Mouse (Mus musculus): ENCODE measurements around the gene Vps13d. TPM values are rescaled to one million over a fixed set of nuclear protein-coding genes. Genes with fewer than 3 reads are reported as not detected.

Vps13d gene
- polyA plus RNA-seq, 1 experiment from 2014 or later = 10.1 TPM

DNA sequence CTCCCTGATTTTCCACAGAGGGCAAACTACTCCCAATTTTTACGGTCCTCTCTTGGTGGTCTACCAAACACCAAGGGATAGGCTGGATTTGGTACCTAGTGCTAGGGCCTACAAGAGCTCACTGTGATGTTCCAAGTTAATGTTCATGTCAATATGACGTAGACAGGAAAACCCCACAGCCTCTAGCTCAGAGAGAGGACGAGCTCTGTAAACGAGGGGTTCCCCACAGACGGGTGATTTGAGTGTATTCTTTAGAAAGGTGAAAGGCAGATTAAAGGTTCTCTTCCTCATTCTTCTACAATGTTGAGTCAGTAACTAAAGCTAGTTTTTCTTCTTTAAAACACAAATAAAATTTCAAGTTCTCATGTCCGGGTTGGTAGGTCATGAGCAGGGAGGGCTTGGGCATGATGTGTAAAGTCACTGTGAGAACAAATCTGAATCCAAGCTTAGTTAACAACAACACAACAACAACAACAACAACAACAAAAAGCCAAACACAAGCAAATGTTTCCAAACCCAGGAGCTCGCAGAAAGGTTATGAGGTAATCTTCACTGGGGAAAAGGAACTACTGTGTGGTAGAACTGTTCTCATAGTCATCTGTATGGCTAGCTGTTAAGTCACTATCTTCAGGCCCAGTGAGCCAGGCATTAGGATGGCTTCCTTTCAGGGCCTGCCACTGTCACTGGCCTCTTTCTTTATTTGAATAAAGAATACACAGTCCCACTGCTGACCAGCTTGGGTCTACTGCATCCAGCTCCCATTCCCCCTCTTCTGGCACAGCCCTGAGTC lies 208.6 kb downstream of the Vps13d start:
- no peak overlapping the region for H3K27ac ChIP-seq (replicated peaks; ENCODE audit: low read depth, low read length)
- ATAC-seq (replicated peaks; ENCODE audit: insufficient number of reproducible peaks, low FRiP score, low TSS enrichment, low read depth) (no peak), DNase-seq (ENCODE audit: low spot score) (no peak)
- no peak overlapping the region for H3K4me2 ChIP-seq (ENCODE audit: low read depth, low read length)
- no peaks in the 10 kb centered on the region for H3K9me3 ChIP-seq (replicated peaks; ENCODE audit: control insufficient read depth, low read length)
- H3K9ac ChIP-seq (replicated peaks; ENCODE audit: low read length) = no peak overlapping the region
- H3K4me1 ChIP-seq (ENCODE audit: control insufficient read depth, insufficient read depth, low read length) = peaks cover 5% of the 10 kb centered on the region
- H3K36me3 ChIP-seq (replicated peaks; ENCODE audit: control insufficient read depth, insufficient read depth, low read depth, low read length) = no peaks in the 10 kb centered on the region
- 93% methylated on average over 7 of the region's 7 CpGs for WGBS
- H3K4me3 ChIP-seq (ENCODE audit: low read depth, low read length) = no peak overlapping the region
- no peaks in the 10 kb centered on the region for H3K27me3 ChIP-seq (ENCODE audit: control insufficient read depth, insufficient read depth, low read length)

DNA sequence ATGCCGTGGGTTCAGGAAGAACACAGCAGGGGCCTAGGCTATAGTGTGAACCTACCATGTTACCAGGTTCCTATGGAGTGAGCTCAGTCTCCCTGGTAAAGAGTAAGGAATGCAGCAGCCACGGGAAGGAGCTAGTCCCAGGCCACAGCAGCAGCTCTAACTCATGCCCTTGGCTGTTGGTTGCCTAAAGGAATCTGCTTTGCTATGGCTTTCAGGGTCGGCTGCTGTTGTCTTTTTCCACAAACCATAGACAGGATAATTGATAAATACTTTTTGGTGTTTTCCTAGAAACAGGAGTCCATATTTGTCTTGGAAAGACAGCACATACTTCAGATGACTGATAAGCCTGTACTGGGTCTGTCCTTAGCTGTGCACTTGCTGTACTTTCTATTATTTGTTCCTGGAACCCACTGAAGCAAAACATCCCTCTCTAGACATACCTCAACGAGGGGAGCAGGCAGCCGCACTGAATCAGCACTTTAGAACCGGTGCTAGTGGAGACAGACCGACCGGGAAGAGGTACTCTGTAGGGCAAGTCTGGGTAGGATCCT lies 210.9 kb downstream of the Vps13d start:
- H3K27ac ChIP-seq (replicated peaks; ENCODE audit: low read depth, low read length) = no peak overlapping the region
- no peak overlapping the region for H3K4me3 ChIP-seq (ENCODE audit: low read depth, low read length)
- no peaks in the 10 kb centered on the region for H3K9me3 ChIP-seq (replicated peaks; ENCODE audit: control insufficient read depth, low read length)
- no peak overlapping the region for H3K9ac ChIP-seq (replicated peaks; ENCODE audit: low read length)
- no peak overlapping the region for H3K4me2 ChIP-seq (ENCODE audit: low read depth, low read length)
- H3K36me3 ChIP-seq (replicated peaks; ENCODE audit: control insufficient read depth, insufficient read depth, low read depth, low read length) = no peaks in the 10 kb centered on the region
- peaks cover 3% of the 10 kb centered on the region for H3K4me1 ChIP-seq (ENCODE audit: control insufficient read depth, insufficient read depth, low read length)
- WGBS = 60% methylated on average over 8 of the region's 8 CpGs
- no peak for DNase-seq (ENCODE audit: low spot score)
- no peak for ATAC-seq (replicated peaks; ENCODE audit: insufficient number of reproducible peaks, low FRiP score, low TSS enrichment, low read depth)
- H3K27me3 ChIP-seq (ENCODE audit: control insufficient read depth, insufficient read depth, low read length) = no peaks in the 10 kb centered on the region

DNA sequence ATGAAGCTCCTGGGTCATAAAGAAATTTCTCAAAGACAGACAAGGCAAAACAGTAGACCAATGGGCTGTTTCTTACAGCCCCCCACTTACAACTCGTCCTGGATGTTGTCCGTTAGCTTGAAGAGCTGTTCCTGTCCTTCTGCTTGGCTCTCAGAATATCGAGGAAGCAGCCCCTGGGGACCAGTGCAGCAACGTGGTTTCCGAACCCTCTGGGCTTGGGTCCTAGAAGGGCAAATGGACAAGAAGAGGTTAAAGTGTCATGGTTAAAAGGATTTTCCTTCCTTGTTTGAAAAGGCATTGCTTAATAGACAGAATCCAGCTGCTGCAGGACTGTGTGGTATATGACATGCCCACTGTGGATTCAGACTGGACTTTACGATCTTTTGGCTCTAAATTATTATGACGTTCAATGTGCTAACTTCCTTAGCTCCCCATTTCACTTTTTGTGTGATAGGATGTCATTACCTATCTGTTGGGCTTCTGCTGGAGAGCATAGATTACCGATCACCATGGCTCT lies 211.5 kb downstream of the Vps13d start:
- H3K4me2 ChIP-seq (ENCODE audit: low read depth, low read length) = no peak overlapping the region
- no peaks in the 10 kb centered on the region; the same call in 1 of the 2 replicates for H3K4me1 ChIP-seq (ENCODE audit: control insufficient read depth, insufficient read depth, low read length)
- no peaks in the 10 kb centered on the region for H3K36me3 ChIP-seq (replicated peaks; ENCODE audit: control insufficient read depth, insufficient read depth, low read depth, low read length)
- DNase-seq (ENCODE audit: low spot score) (no peak), ATAC-seq (replicated peaks; ENCODE audit: insufficient number of reproducible peaks, low FRiP score, low TSS enrichment, low read depth) (no peak)
- no peaks in the 10 kb centered on the region for H3K27me3 ChIP-seq (ENCODE audit: control insufficient read depth, insufficient read depth, low read length)
- H3K4me3 ChIP-seq (ENCODE audit: low read depth, low read length) = no peak overlapping the region
- no peak overlapping the region for H3K9ac ChIP-seq (replicated peaks; ENCODE audit: low read length)
- no peak overlapping the region for H3K27ac ChIP-seq (replicated peaks; ENCODE audit: low read depth, low read length)
- 69% methylated on average over 8 of the region's 8 CpGs for WGBS
- no peaks in the 10 kb centered on the region for H3K9me3 ChIP-seq (replicated peaks; ENCODE audit: control insufficient read depth, low read length)

DNA sequence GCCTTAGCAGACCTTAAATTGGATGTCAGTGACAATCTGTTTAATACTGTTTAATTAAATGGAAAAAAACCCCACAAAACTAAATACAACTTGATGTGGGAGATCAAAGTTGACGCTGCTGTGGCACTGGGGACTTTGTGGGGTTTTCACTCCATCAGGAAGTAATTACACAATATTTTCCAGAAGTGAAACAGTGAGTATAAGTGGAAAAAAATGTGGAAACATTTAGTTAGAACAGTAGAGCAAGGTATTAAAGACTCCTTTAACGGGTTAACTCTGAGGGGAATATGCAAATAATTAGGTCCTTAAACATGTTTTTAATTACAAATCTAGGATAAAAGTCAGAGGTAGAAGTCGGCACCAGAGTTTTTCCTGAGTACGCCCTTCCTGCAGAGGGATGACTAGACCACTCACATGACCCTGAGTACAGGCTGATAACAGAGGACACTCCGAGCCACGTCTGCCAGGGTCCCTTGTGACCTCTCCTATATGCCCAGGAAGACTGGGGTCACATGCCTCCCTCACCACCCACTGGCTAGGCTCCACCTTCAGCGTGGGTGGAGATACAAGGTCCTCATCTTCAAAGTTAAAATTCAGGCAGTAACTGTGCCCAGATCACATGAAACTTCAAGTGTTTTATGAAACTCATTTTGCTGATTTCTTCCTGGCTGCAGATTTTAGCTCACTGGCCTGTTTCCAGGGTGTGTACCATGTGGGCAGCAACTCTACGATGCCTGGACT lies 213.8 kb downstream of the Vps13d start:
- H3K4me3 ChIP-seq (ENCODE audit: low read depth, low read length) = no peak overlapping the region
- H3K4me2 ChIP-seq (ENCODE audit: low read depth, low read length) = no peak overlapping the region
- no peaks in the 10 kb centered on the region; the same call in 1 of the 2 replicates for H3K4me1 ChIP-seq (ENCODE audit: control insufficient read depth, insufficient read depth, low read length)
- no peaks in the 10 kb centered on the region for H3K27me3 ChIP-seq (ENCODE audit: control insufficient read depth, insufficient read depth, low read length)
- no peaks in the 10 kb centered on the region for H3K36me3 ChIP-seq (replicated peaks; ENCODE audit: control insufficient read depth, insufficient read depth, low read depth, low read length)
- 0 out of 2 replicates have a peak overlapping the region, but pooled peaks have one; percentile 3 for H3K27ac ChIP-seq (replicated peaks; ENCODE audit: low read depth, low read length)
- ATAC-seq (replicated peaks; ENCODE audit: insufficient number of reproducible peaks, low FRiP score, low TSS enrichment, low read depth) (peak; percentile 46; the same call in 1 of the 2 replicates), DNase-seq (ENCODE audit: low spot score) (peak; percentile 74)
- no peaks in the 10 kb centered on the region for H3K9me3 ChIP-seq (replicated peaks; ENCODE audit: control insufficient read depth, low read length)
- 28% methylated on average over 8 of the region's 8 CpGs for WGBS
- no peak overlapping the region for H3K9ac ChIP-seq (replicated peaks; ENCODE audit: low read length)

DNA sequence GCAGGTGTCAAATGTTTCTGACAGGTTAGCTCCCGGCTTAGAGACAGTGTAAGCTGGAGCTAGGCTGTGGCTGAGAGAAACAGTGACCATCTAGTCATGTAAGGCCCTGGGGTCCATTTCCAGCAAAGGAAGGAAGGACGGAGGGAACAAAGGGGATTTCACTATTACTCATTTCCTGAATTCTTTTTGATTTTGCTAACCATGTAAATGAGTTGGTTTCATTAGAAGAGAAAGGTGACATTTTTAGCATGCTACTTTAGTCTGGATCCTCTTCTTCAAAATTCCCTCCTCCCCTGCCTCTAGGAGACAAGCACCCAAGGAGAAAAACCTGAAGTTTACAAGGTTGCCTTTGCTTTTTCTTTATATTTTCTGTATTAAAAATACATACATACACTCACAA lies 214.7 kb downstream of the Vps13d start:
- Histone ChIP-seq H3K4me1 (ENCODE audit: control insufficient read depth, insufficient read depth, low read length) (no peaks in the 10 kb centered on the region; the same call in 1 of the 2 replicates), H3K36me3 (replicated peaks; ENCODE audit: control insufficient read depth, insufficient read depth, low read depth, low read length) (no peaks in the 10 kb centered on the region), H3K27me3 (ENCODE audit: control insufficient read depth, insufficient read depth, low read length) (no peaks in the 10 kb centered on the region), H3K27ac (replicated peaks; ENCODE audit: low read depth, low read length) (no peak overlapping the region), H3K9me3 (replicated peaks; ENCODE audit: control insufficient read depth, low read length) (no peaks in the 10 kb centered on the region), H3K9ac (replicated peaks; ENCODE audit: low read length) (no peak overlapping the region), H3K4me2 (ENCODE audit: low read depth, low read length) (no peak overlapping the region), H3K4me3 (ENCODE audit: low read depth, low read length) (no peak overlapping the region)
- 51% methylated on average over 2 of the region's 2 CpGs for WGBS
- DNase-seq (ENCODE audit: low spot score) (no peak), ATAC-seq (replicated peaks; ENCODE audit: insufficient number of reproducible peaks, low FRiP score, low TSS enrichment, low read depth) (no peak)

DNA sequence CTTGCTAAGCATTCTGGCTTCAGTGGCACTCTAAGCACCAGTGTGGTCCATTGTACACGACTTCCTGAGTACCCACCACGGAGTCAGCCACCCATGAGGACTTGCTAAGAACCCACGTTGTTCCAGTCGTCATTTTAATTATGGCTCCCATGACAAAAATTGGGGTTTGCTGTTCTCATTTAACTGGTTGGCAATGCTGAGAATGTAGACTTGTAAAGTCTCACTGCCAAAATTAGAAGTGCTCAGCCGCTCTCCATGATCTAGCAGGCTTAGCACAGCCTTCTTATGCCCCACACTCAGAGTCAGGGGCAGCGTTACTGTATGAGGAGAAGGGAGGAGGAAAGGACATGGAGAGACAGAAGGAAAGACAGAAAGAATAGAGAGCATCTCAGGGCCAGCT lies 216.8 kb downstream of the Vps13d start:
- H3K9ac ChIP-seq (replicated peaks; ENCODE audit: low read length) = no peak overlapping the region
- ATAC-seq (replicated peaks; ENCODE audit: insufficient number of reproducible peaks, low FRiP score, low TSS enrichment, low read depth) = no peak
- no peaks in the 10 kb centered on the region for H3K9me3 ChIP-seq (replicated peaks; ENCODE audit: control insufficient read depth, low read length)
- no peaks in the 10 kb centered on the region for H3K27me3 ChIP-seq (ENCODE audit: control insufficient read depth, insufficient read depth, low read length)
- H3K4me1 ChIP-seq (ENCODE audit: control insufficient read depth, insufficient read depth, low read length) = no peaks in the 10 kb centered on the region
- H3K27ac ChIP-seq (replicated peaks; ENCODE audit: low read depth, low read length) = no peak overlapping the region
- H3K4me2 ChIP-seq (ENCODE audit: low read depth, low read length) = no peak overlapping the region
- WGBS = 85% methylated on average over 6 of the region's 6 CpGs
- H3K36me3 ChIP-seq (replicated peaks; ENCODE audit: control insufficient read depth, insufficient read depth, low read depth, low read length) = no peaks in the 10 kb centered on the region
- DNase-seq (ENCODE audit: low spot score) = no peak
- H3K4me3 ChIP-seq (ENCODE audit: low read depth, low read length) = no peak overlapping the region

DNA sequence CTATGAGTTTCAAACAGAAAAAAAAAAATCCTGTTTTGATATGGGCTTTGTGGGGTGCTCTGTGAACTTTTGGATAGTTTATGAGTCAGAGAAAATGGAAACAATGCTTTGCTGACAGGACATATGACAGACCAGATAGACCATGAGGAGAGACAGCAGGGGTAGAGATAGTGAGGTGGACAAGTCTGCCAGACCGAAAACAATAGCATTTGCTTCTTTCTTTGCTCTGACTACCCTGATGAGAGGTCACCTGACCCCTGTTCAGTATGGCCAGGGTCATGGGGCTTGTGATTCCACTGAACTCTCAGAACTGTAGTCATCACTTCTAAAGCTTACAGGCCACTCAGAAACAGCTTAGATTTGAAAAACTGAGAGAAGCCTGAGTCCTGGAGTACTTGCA lies 217.7 kb downstream of the Vps13d start:
- 79% methylated on average over 1 of the region's 1 CpGs for WGBS
- Histone ChIP-seq H3K27ac (replicated peaks; ENCODE audit: low read depth, low read length) (no peak overlapping the region), H3K9ac (replicated peaks; ENCODE audit: low read length) (no peak overlapping the region), H3K4me2 (ENCODE audit: low read depth, low read length) (no peak overlapping the region), H3K9me3 (replicated peaks; ENCODE audit: control insufficient read depth, low read length) (no peaks in the 10 kb centered on the region), H3K36me3 (replicated peaks; ENCODE audit: control insufficient read depth, insufficient read depth, low read depth, low read length) (no peaks in the 10 kb centered on the region), H3K27me3 (ENCODE audit: control insufficient read depth, insufficient read depth, low read length) (no peaks in the 10 kb centered on the region), H3K4me3 (ENCODE audit: low read depth, low read length) (no peak overlapping the region), H3K4me1 (ENCODE audit: control insufficient read depth, insufficient read depth, low read length) (no peaks in the 10 kb centered on the region)
- no peak for DNase-seq (ENCODE audit: low spot score)
- no peak for ATAC-seq (replicated peaks; ENCODE audit: insufficient number of reproducible peaks, low FRiP score, low TSS enrichment, low read depth)

DNA sequence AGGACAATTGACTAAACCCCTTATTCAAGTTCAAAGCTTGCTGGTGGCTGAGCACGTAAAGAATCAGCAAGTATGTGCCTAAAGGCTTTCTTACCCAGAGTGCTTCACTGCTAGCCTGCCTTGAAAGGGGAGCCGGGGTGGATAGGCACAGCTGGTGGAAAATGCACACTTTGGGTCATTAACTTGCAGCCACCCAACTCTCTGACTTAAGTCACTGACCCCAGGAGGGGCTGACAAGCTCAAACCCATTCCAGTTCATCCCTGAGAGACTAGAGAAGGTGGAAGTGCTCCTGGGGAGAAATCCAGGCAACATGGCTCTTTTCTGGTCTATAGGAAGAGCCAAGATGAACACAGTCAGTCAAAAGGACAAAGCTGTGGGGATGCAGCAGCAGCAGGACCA lies 219.3 kb downstream of the Vps13d start:
- DNase-seq (ENCODE audit: low spot score) (no peak), ATAC-seq (replicated peaks; ENCODE audit: insufficient number of reproducible peaks, low FRiP score, low TSS enrichment, low read depth) (no peak)
- WGBS = 47% methylated on average over 2 of the region's 2 CpGs
- Histone ChIP-seq H3K4me3 (ENCODE audit: low read depth, low read length) (no peak overlapping the region), H3K36me3 (replicated peaks; ENCODE audit: control insufficient read depth, insufficient read depth, low read depth, low read length) (no peaks in the 10 kb centered on the region), H3K9ac (replicated peaks; ENCODE audit: low read length) (no peak overlapping the region), H3K4me1 (ENCODE audit: control insufficient read depth, insufficient read depth, low read length) (no peaks in the 10 kb centered on the region), H3K27me3 (ENCODE audit: control insufficient read depth, insufficient read depth, low read length) (no peaks in the 10 kb centered on the region), H3K9me3 (replicated peaks; ENCODE audit: control insufficient read depth, low read length) (no peaks in the 10 kb centered on the region), H3K27ac (replicated peaks; ENCODE audit: low read depth, low read length) (no peak overlapping the region), H3K4me2 (ENCODE audit: low read depth, low read length) (no peak overlapping the region)

Measured in embryonic facial prominence, embryonic 11.5 days (tissue).